Mouse (Mus musculus) MEL (cell line): ENCODE measurements around the gene Dlgap3. TPM values are rescaled to one million over a fixed set of nuclear protein-coding genes. Genes with fewer than 3 reads are reported as not detected.

Experiments
- DNase-seq: peaks from one replicate; pipeline ENCODE4 v3.0.0; 2011; ENCODE audit warnings: low read depth, low spot score
- H3K27ac ChIP-seq: 2 replicates; pipeline ENCODE4 v1.5.1; 2012; ENCODE audit warnings: low read depth, mild to moderate bottlenecking, control low read depth, low read length, moderate library complexity; ENCODE audit not compliant: control insufficient read depth
- H3K27me3 ChIP-seq, 2 experiments: fragments of 150-350 bp in 1 of 2; sonication (generic) in 1 of 2; 2 replicates each; pipeline ENCODE4 v1.6.1; 2012; ENCODE audit warnings: low read length in 2 of 2, mild to moderate bottlenecking in 2 of 2, improper control_type of control experiment in 1 of 2, moderate library complexity in 1 of 2; ENCODE audit not compliant: insufficient read depth in 2 of 2, control insufficient read depth in 1 of 2
- H3K36me3 ChIP-seq, 2 experiments: 2 replicates each; pipeline ENCODE4 v1.6.1; 2012 to 2014; ENCODE audit warnings: low read length in 2 of 2, improper control_type of control experiment in 1 of 2, inconsistent platforms in 1 of 2, mild to moderate bottlenecking in 1 of 2; ENCODE audit not compliant: insufficient read depth in 2 of 2, control insufficient read depth in 1 of 2
- H3K4me1 ChIP-seq, 2 experiments: fragments of 150-350 bp in 1 of 2; sonication (generic) in 1 of 2; 2 replicates each; pipeline ENCODE4 v1.6.1; 2012; ENCODE audit warnings: low read length in 2 of 2, improper control_type of control experiment in 1 of 2, mild to moderate bottlenecking in 1 of 2; ENCODE audit not compliant: insufficient read depth in 2 of 2, control insufficient read depth in 1 of 2
- H3K4me3 ChIP-seq, 2 experiments: fragments of 150-350 bp in 1 of 2; sonication (generic) in 1 of 2; 2 replicates each; pipeline ENCODE4 v1.5.1; 2012; ENCODE audit warnings: low read depth in 2 of 2, low read length in 2 of 2, mild to moderate bottlenecking in 2 of 2, moderate library complexity in 2 of 2, control low read depth in 1 of 2, improper control_type of control experiment in 1 of 2; ENCODE audit not compliant: control insufficient read depth in 1 of 2, insufficient read depth in 1 of 2
- H3K79me2 ChIP-seq: 2 replicates; pipeline ENCODE4 v1.6.1; 2012; ENCODE audit warnings: mild to moderate bottlenecking, low read length, moderate library complexity; ENCODE audit not compliant: control insufficient read depth, poor library complexity, insufficient read depth
- H3K9ac ChIP-seq: 2 replicates; pipeline ENCODE4 v1.6.1; 2012; ENCODE audit warnings: low read depth, mild to moderate bottlenecking, control low read depth, low read length, moderate library complexity; ENCODE audit not compliant: control insufficient read depth, poor library complexity, severe bottlenecking
- H3K9me3 ChIP-seq: fragments of 150-350 bp; sonication (generic); replicated peaks from 2 replicates; pipeline ENCODE4 v1.6.1; 2012; ENCODE audit warnings: mild to moderate bottlenecking, low read length, improper control_type of control experiment, moderate library complexity; ENCODE audit not compliant: insufficient read depth
- BHLHE40 ChIP-seq: IDR thresholded peaks from 2 replicates; pipeline ENCODE4 v1.6.1; 2012; ENCODE audit warnings: low read depth, mild to moderate bottlenecking, inconsistent platforms, low read length, improper control_type of control experiment, borderline replicate concordance
- CHD2 ChIP-seq: IDR thresholded peaks from 2 replicates; pipeline ENCODE4 v1.6.1; 2011; ENCODE audit warnings: low read length, improper control_type of control experiment
- E2F4 ChIP-seq: IDR thresholded peaks from 2 replicates; pipeline ENCODE4 v1.6.1; 2011; ENCODE audit warnings: low read depth, low read length, improper control_type of control experiment, borderline replicate concordance
- ELF1 ChIP-seq: IDR thresholded peaks from 2 replicates; pipeline ENCODE4 v1.6.1; 2014; ENCODE audit warnings: low read depth, mild to moderate bottlenecking, inconsistent platforms, low read length, improper control_type of control experiment, moderate library complexity
- ETS1 ChIP-seq: IDR thresholded peaks from 2 replicates; pipeline ENCODE4 v1.6.1; 2012; ENCODE audit warnings: low read depth, mild to moderate bottlenecking, inconsistent platforms, low read length, improper control_type of control experiment, moderate library complexity
- GABPA ChIP-seq: IDR thresholded peaks from 2 replicates; pipeline ENCODE4 v1.6.1; 2012; ENCODE audit warnings: low read depth, mild to moderate bottlenecking, inconsistent platforms, low read length, improper control_type of control experiment, moderate library complexity
- GATA1 ChIP-seq: IDR thresholded peaks from 2 replicates; pipeline ENCODE4 v1.6.1; 2011; ENCODE audit warnings: low read depth, low read length, improper control_type of control experiment
- HCFC1 ChIP-seq: IDR thresholded peaks from 2 replicates; pipeline ENCODE4 v1.6.1; 2012; ENCODE audit warnings: low read depth, mild to moderate bottlenecking, inconsistent platforms, low read length, improper control_type of control experiment, moderate library complexity
- JUND ChIP-seq: IDR thresholded peaks from 2 replicates; pipeline ENCODE4 v1.6.1; 2011; ENCODE audit warnings: low read depth, mild to moderate bottlenecking, improper control_type of control experiment, low read length
- MAFK ChIP-seq: IDR thresholded peaks from 2 replicates; pipeline ENCODE4 v1.6.1; 2011; ENCODE audit warnings: low read depth, mild to moderate bottlenecking, low read length, improper control_type of control experiment, borderline replicate concordance
- MAX ChIP-seq: IDR thresholded peaks from 2 replicates; pipeline ENCODE4 v1.6.1; 2011; ENCODE audit warnings: low read length, improper control_type of control experiment
- MAZ ChIP-seq: IDR thresholded peaks from 2 replicates; pipeline ENCODE4 v1.6.1; 2012; ENCODE audit warnings: low read depth, mild to moderate bottlenecking, inconsistent platforms, low read length, improper control_type of control experiment
- MEF2A ChIP-seq: IDR thresholded peaks from 2 replicates; pipeline ENCODE4 v1.6.1; 2014; ENCODE audit warnings: low read depth, mild to moderate bottlenecking, inconsistent platforms, low read length, improper control_type of control experiment; ENCODE audit not compliant: poor library complexity, insufficient replicate concordance, severe bottlenecking; ENCODE audit errors: extremely low read depth
- MXI1 ChIP-seq: IDR thresholded peaks from 2 replicates; pipeline ENCODE4 v1.6.1; 2011; ENCODE audit warnings: mild to moderate bottlenecking, low read depth, low read length, improper control_type of control experiment
- NRF1 ChIP-seq: IDR thresholded peaks from 2 replicates; pipeline ENCODE4 v1.6.1; 2014; ENCODE audit warnings: low read depth, mild to moderate bottlenecking, inconsistent platforms, low read length, improper control_type of control experiment, moderate library complexity; ENCODE audit not compliant: poor library complexity, insufficient read depth, severe bottlenecking
- POLR2A ChIP-seq, 2 experiments: IDR thresholded peaks; 2 replicates each; pipeline ENCODE4 v1.6.1; 2011 to 2012; ENCODE audit warnings: low read length in 2 of 2, mild to moderate bottlenecking in 2 of 2, control low read depth in 1 of 2, improper control_type of control experiment in 1 of 2, low read depth in 1 of 2, moderate library complexity in 1 of 2; ENCODE audit not compliant: control insufficient read depth in 1 of 2, insufficient read depth in 1 of 2, poor library complexity in 1 of 2
- RAD21 ChIP-seq: IDR thresholded peaks from 2 replicates; pipeline ENCODE4 v1.6.1; 2011; ENCODE audit warnings: mild to moderate bottlenecking, low read depth, low read length, improper control_type of control experiment
- RCOR1 ChIP-seq: IDR thresholded peaks from 2 replicates; pipeline ENCODE4 v1.6.1; 2012; ENCODE audit warnings: low read depth, mild to moderate bottlenecking, inconsistent platforms, low read length, improper control_type of control experiment
- SMC3 ChIP-seq: IDR thresholded peaks from 2 replicates; pipeline ENCODE4 v1.6.1; 2011; ENCODE audit warnings: low read depth, low read length, improper control_type of control experiment
- TAL1 ChIP-seq: IDR thresholded peaks from 2 replicates; pipeline ENCODE4 v1.6.1; 2012; ENCODE audit warnings: mild to moderate bottlenecking, inconsistent platforms, low read length, moderate library complexity, mixed read lengths
- TBP ChIP-seq: IDR thresholded peaks from 2 replicates; pipeline ENCODE4 v1.8.0; 2011; ENCODE audit warnings: low read depth, low read length, improper control_type of control experiment
- TCF12 ChIP-seq: IDR thresholded peaks from 2 replicates; pipeline ENCODE4 v1.6.1; 2014; ENCODE audit warnings: low read depth, mild to moderate bottlenecking, inconsistent platforms, low read length, improper control_type of control experiment, moderate library complexity
- ZC3H11A ChIP-seq: IDR thresholded peaks from 2 replicates; pipeline ENCODE4 v1.6.1; 2012; ENCODE audit warnings: low read depth, mild to moderate bottlenecking, inconsistent platforms, low read length, improper control_type of control experiment
- ZKSCAN1 ChIP-seq: IDR thresholded peaks from 2 replicates; pipeline ENCODE4 v1.6.1; 2012; ENCODE audit warnings: low read depth, mild to moderate bottlenecking, inconsistent platforms, low read length, improper control_type of control experiment, moderate library complexity
- ZMIZ1 ChIP-seq: IDR thresholded peaks from 2 replicates; pipeline ENCODE4 v1.6.1; 2012; ENCODE audit warnings: low read depth, mild to moderate bottlenecking, inconsistent platforms, low read length, improper control_type of control experiment, moderate library complexity
- ZNF384 ChIP-seq: IDR thresholded peaks from 2 replicates; pipeline ENCODE4 v1.6.1; 2012; ENCODE audit warnings: low read depth, mild to moderate bottlenecking, inconsistent platforms, low read length, improper control_type of control experiment
- polyA plus RNA-seq, 2 experiments: library from polyadenylated mRNA; stranded (reverse) in 1 of 2; unstranded in 1 of 2; fragments of >175 nt in 1 of 2; fragments of >200 nt in 1 of 2; gene quantifications; 2 replicates each; pipeline versions ENCODE4 v1.2.1 to v1.2.4; 2012; ENCODE audit warnings: low replicate concordance in 2 of 2, low read depth in 1 of 2; ENCODE audit not compliant: insufficient read length in 2 of 2, insufficient read depth in 1 of 2, missing spikeins in 1 of 2
- total RNA-seq: library from RNA; depleted of rRNA; stranded (reverse); fragments of 300-350 nt; gene quantifications from 2 replicates; pipeline ENCODE4 v1.2.3, GENCODE M21; 2012

The Dlgap3 gene
- total and polyA plus RNA-seq, 3 experiments, result not detected

GRCm38 (mm10) chr4:127226067-127226466, 57.1 kb downstream of the Dlgap3 start:
- no peak overlapping the region for H3K4me3 ChIP-seq
- no peaks in the 10 kb centered on the region for H3K4me1 ChIP-seq
- no peaks in the 10 kb centered on the region for H3K27me3 ChIP-seq
- DNase-seq, result no peak
- H3K36me3 ChIP-seq, result no peaks in the 10 kb centered on the region
- no peaks in the 10 kb centered on the region for H3K9me3 ChIP-seq
- H3K27ac ChIP-seq, result no peak overlapping the region
- no peak overlapping the region for H3K9ac ChIP-seq
- no peaks in the 10 kb centered on the region for H3K79me2 ChIP-seq
- TF ChIP-seq MEF2A (no peak), NRF1 (no peak), TAL1 (no peak), CHD2 (no peak), POLR2A (IDR thresholded peaks at IDR 0.05; ENCODE audit: control insufficient read depth in 1 of 2, insufficient read depth in 1 of 2, low read depth in 1 of 2, low read length in 2 of 2, poor library complexity in 1 of 2) (no peak), JUND (no peak), ZC3H11A (no peak), TBP (no peak), MXI1 (no peak), RCOR1 (no peak), ZMIZ1 (no peak), GABPA (no peak), ETS1 (no peak)
- TF ChIP-seq, all 39 proteins: peak for 0

DNA sequence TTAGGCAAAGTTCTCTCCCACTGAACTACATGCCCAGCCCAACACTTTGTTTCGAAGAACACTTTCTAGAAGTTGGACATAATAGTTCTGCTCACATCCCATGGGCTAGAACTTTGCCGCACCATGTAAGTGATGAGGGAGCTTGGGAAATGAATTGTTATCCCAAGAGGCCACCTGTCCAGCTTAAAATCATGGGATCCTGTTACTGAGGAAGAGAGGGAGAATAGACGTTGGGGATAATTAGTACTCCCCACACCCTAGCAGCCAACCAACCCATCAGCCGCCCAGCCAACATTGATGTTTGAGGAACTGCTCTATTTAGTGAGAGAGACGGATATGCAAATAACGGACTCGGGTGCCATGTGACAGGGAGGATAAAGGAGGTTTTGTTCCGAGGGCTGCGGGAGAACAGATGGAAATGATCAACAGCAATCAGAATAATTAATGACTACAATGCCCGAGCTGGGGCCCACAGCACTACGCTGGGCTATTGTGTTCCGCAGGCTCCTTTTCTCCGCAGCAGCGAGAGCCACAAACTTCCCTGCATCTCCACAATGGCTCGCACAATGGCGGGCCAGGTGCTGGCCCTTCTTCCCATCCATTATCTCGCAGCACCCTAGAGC, 58.2 kb downstream of the Dlgap3 start:
- no peak overlapping the region for H3K27ac ChIP-seq
- TF ChIP-seq MXI1, result no peak
- no peak for TF ChIP-seq JUND
- TF ChIP-seq HCFC1, result no peak
- TF ChIP-seq MAZ, result no peak
- TF ChIP-seq GATA1, result no peak
- TF ChIP-seq MAX, result no peak
- TF ChIP-seq ZNF384, result no peak
- no peak for TF ChIP-seq RAD21
- no peak for TF ChIP-seq TCF12
- TF ChIP-seq SMC3, result no peak
- TF ChIP-seq MAFK, result no peak
- no peak for TF ChIP-seq MEF2A
- TF ChIP-seq E2F4, result no peak
- TF ChIP-seq ZKSCAN1, result no peak
- TF ChIP-seq ELF1, result no peak
- TF ChIP-seq BHLHE40, result no peak
- TF ChIP-seq TBP, result no peak
- no peak for TF ChIP-seq TAL1
- no peak for DNase-seq

More for the DNA sequence above, 58.2 kb downstream of the Dlgap3 start:
- Histone ChIP-seq H3K9me3 (no peaks in the 10 kb centered on the region), H3K27me3 (no peaks in the 10 kb centered on the region), H3K4me1 (no peaks in the 10 kb centered on the region), H3K79me2 (no peaks in the 10 kb centered on the region), H3K4me3 (no peak overlapping the region), H3K9ac (no peak overlapping the region), H3K36me3 (no peaks in the 10 kb centered on the region)
